Mouse (Mus musculus): ENCODE data around the gene Trim46.

Trim46 gene

DNA sequence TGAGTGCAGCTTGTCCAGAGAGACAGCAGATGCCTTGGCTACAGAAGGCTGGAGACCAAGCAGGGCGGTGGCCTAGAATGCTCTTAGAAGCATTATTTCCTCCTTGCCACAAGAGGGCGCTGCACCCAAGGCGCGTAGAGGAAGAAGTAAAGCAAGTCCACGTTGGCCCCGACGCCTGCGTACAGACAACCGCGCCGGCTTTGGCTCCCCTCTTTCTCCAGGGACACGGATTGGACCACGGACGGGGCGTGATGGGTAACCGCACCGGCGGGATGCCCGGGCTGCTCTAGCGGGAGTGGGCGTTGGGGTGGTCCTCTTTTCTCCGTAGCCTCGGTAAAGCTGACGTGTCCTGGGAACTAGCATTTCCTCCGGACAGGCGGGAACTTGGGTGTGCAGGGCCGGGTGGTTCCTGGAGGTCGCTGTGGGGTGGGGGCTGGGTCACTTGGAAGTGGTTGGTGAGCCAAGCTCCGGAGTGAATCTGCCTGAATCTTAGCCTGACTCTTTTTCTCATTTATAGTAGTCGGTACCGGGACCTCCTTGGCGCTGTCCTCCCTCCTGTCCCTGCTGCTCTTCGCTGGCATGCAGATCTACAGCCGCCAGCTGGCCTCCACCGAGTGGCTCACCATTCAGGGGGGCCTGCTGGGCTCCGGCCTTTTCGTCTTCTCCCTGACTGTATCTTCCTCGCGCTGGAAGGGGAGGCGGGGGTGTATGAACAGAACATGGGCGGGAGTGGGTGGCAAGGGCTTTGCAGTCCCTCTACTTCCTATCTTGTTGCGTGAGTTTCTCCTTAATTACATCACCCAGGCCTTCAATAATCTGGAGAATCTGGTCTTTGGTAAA, at the start of gene Trim46:
TSS of gene Trim46 (minus strand) at position 49 of the 840 bp plus-strand sequence.
- peak; percentile 93 for DNase-seq (ENCODE audit: extremely low read depth, low read depth)

DNA sequence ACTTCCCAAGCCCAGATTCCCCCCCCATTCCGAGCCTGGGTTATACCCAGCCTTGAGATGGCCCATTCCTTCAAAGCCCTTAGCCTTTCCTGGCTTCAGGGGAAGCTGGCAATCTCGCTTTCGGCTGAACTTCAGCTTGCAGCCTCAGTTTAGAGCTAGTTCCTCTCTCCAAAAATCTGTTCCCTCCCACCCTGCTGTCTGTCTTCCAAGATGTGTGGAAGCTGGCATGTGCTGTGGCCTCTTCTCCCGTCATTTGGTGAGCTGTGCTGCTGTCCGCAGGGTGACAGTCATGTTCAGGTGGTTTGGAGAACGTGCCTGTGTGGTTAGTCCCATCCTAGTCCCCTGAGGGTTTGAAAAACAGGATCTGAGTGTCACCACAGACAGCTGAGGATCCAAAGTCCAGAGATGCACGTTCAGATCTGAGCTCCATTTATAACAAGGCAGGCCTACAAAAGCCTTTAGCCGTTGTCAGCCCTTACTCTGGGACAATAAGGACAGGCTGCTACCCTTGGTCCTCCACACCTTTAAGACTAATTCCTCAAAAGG, 49.6 kb upstream of the Trim46 start:
- no peak for DNase-seq (ENCODE audit: extremely low read depth, low read depth)

DNA sequence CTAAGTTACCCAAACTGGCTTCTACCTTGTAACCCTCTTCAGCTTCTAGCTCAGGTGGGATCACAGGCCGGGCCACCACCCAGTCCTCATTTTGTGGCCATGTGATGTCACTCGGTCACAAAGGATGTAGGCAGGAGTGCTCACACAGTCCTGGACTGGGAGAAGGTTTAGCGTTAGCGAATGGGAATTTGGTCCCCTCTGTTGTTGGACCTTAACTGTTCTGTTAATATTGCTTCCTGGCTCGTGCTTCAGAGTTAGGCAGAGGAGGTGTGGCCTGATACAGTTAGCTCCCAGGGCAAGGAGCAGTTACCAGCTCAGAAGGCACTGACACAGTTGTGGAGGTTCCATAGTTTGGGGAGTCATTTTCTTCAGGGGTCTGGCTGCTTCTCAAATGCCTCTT, 48.1 kb upstream of the Trim46 start:
- no peak for DNase-seq (ENCODE audit: extremely low read depth, low read depth)

DNA sequence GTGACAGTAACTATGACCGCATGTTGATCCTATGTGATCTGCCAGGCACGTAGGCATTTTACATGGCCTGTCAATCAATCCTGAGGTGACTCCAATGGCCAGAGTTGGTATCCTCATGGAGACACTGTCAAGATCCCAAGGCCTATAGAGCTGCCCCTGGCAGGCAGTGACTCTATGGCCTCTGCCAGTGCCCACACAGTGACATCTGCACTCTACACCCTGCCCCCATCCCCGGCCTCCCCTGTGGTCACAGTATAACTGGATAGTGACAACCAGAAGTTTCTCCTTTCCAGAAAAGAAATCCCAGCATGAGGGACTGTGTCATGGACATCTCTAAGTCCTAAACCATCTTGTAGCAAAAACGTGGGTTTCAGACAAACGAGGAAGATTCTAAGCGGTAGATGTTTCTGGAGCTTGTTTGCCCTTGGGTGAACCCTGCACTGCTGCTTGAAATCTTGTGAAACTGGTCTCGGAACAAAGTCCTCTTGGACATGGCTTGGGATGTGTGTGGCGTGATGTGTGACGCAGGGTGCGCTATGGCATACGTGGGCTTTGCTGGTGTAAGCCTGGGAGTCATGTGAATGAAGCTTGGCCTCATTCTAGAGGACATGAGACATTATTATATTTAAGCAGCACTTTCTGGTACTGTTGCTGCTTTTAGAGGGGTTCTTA, 47.3 kb upstream of the Trim46 start:
- DNase-seq (ENCODE audit: extremely low read depth, low read depth): no peak

DNA sequence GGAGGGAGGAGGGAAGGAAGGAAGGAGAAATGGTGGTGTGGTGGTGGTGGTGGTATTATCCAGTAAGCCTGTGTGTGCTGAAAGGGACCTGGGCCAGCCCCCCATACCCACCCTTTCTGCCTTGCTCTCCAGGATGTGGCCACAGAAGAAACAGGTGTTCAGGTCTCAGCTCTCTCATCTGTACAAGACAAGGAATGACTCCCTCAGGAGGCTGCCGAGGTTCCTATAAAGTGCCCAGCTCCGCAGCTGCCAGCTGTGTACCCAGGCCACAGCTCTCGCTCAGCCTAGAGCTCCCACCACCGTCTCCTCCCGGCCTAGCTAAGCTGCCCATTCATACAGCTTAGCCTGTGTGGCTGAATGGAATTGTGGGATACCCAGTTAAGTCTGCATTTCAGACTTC, 46.2 kb upstream of the Trim46 start:
- no peak for DNase-seq (ENCODE audit: extremely low read depth, low read depth)

DNA sequence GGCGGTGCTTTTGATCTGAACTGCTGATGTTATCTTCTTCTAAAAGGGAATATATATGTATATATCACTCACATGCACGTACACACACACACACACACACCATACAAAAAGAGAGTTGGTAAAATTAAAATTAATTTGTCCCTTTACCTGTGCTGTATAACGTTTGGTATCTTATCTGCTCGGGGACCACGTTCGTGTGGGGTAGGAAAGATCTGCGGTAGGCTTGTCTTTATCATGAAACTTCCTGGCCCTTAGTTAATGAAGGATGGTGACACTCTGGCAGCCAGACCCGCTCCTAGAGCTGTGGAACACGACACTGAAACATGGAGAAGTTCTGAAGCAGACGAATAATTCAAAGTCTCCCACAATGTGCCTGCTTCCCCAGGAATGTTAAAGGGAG, 45.8 kb upstream of the Trim46 start:
- DNase-seq (ENCODE audit: extremely low read depth, low read depth): no peak

DNA sequence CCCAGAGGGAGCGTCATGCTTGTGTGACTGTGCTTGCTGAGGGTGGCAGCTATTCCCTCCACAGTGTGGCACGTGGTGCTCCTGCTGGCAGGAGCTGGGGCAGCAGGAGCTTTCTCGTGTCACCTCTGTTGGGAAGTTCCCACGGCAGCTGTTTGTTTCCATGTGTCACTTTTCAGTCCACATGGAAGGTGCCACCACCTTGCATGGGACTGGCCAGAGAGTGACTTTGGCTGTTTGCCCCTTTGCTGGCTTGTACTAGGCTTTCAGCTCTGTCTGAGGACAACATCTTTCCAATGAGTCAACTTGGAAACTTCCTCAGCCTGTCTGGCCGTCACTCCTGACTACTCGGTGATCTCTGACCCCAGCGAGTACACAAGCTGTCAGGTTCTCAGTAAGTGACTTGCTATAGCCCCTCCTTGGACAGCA, 42.4 kb upstream of the Trim46 start:
- no peak for DNase-seq (ENCODE audit: extremely low read depth, low read depth)

DNA sequence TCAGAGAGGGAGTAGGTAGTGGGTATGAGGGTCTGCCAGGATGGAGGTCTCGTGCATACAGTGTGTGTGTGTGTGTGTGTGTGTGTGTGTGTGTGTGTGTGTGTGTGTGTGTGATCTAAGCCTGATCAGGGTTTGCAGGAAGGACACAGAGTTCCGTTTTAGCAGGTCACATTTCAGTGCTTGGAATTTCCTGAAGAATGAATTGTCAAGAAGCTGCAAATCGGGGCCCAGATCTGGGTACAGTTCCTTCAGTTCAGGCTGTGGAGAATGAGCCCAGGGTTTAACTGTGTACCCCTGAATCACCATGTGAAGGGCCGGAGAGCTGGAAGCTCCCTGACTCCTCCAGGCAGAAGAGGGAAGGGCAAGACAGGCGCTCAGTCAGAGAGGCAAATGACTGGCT, 41.2 kb upstream of the Trim46 start:
- no peak for DNase-seq (ENCODE audit: extremely low read depth, low read depth)

DNA sequence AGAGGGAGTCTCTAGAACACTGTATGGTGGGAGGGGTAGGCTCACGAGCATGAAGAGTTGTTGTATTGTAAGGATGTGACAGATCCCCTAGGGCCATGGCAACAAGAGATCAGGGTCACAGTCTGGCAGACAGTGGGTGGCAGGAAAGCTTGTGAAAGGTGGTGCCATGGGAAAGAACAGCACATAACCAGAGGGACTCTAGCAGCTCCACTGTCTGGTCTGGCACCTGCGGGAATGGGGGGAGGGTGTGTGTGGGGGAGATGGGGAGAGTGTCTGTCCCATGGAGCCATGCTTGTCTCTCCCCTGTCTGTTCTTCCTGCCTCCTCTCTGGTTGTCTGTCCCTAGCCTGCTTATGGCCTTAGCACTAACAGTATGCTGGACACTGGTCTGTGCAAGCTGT, 39.4 kb upstream of the Trim46 start:
- no peak for DNase-seq (ENCODE audit: extremely low read depth, low read depth)

DNA sequence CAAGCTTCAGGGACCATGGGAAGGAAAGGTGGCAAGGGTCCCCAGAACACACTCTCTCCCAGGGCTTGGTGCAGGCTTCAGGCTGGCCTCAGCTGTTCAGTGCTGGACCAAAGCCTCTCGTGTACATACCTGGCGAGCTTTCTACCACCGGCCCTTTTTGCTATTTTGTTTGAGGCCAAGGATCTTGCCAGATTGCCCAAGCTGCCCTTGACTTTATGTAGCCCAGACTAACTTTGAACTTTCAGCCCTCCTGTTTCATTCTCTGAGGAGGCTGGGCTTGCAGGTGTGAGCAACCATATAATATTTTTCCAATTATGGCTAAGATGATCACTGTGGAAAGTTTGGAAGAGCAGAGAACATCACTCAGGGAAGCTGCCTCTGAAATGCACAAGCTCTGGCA, 38.2 kb upstream of the Trim46 start:
- no peak for DNase-seq (ENCODE audit: extremely low read depth, low read depth)

DNA sequence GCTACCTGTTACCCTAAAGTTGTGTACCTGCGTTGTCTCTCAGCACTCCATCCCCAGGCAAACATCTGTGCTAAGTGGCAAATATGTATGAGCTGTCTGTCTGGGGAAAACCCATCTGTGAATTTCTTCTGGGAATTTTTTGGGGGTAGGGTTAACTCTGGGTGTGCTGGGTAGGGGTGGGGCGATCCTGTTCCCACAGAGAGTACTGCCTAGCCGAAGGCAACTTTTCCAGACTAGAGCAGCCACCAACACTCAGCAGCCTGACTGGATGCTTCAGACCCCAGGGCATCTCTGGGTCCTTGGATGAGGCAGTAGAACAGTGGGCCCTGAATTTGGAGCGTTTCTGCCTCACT, 36.2 kb upstream of the Trim46 start:
- DNase-seq (ENCODE audit: extremely low read depth, low read depth): no peak

DNA sequence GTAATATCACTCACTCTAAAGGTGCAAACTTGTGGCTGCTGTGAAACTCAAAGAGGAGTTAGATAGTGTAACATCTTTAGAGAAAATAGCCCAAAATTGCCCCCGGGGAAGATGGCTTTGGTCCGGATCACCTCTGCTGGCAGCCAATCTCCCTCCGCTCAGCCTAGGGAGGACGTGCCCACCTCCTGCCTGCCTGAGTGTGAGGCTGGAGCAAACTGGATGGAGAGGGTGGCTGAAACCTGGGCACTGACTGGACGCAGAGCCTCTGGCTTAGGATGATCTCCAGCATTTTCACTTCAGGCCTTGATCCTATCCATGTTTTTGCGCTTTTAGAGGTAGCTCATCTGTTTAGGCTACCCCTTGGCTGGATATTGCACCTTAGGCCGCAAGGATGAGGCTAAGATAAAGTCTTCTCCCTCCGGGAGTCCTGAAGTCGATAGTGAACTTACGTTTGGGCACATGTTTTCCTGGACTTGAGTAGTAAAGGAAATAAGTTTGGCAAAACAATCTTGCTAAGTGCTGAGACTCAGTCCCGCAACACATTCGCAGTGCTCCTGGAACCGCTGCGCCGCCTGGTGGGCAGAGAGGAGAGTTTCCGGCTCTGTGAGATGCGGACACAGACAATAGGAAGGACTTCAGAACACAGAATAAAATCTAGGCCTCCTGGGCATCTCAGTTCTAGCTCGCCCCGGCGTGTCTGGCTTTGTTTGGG, 35.6 kb upstream of the Trim46 start:
- DNase-seq (ENCODE audit: extremely low read depth, low read depth): peak; percentile 81

DNA sequence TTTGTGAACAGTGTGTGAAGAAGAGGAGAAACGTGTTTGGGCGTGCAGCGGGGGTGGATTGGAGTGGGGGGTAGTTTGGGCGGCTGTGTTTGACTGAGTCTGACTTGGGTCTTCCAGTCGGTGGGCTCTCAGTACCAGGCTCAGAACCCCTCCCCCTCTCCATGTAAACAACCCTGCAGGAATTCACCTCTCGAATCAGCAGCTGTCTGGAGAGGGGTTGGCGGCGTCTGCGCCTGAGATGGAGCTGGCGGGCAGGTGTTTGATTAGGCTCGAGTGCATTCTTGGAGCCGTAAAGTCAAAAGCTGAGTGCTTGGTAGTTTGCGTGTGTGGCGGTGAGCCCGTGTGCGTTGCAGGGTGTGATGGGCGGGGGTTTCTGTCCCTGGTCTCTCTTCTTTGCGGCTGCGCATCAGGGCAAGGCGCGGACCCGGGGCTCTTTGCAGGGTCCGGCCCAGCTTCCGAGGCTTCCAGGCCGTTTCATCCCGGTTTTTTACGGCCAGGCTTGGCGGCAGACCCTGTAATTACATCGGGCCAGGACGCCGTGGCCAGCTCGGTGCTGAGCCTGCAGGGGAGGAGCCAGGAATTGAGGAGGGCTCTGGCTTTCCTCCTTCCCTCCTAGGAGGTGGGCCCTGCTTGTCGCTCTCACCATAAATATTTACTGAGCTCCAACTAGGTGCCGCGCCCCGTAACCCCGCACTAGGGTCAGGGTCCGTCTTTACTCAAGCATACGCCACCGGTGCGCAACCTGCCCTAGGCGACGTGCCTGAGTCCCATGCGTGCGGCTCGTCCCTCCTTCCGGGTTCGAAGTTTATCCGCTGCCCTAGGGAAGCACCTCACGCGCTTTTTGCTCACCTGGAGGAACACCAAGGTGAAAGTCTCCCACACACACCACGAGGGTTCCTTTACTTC, 34.8 kb upstream of the Trim46 start, which contains the start of gene Efna1:
TSS of gene Efna1 (minus strand) at position 537 of the 906 bp plus-strand sequence.
- no peak for DNase-seq (ENCODE audit: extremely low read depth, low read depth)

DNA sequence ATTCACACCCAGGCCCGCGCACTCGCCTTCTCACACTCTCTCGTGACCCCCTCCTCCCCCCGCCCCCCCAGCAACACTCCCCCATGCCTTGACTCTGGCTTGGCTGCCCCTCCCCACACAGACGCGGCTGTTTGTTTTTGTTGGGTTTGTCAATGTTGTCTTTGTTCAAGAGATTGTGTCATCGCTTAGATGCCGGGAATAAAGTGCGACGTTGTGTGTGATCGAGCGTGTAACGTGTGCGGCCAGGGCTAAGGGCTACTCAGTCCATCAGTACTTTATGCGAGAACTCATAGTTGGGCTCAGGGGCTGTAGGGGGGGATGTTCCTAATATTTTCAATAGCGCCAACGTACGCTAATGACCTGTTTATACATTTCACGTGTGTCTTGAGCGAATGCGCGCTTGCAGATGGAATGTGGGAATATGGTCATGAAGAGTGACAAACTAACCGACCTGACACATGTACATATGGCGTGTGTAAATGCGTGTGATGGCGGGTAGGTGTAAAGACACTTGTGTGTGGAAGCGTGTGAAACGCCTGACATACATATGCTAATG, 34.0 kb upstream of the Trim46 start:
- DNase-seq (ENCODE audit: extremely low read depth, low read depth): no peak

DNA sequence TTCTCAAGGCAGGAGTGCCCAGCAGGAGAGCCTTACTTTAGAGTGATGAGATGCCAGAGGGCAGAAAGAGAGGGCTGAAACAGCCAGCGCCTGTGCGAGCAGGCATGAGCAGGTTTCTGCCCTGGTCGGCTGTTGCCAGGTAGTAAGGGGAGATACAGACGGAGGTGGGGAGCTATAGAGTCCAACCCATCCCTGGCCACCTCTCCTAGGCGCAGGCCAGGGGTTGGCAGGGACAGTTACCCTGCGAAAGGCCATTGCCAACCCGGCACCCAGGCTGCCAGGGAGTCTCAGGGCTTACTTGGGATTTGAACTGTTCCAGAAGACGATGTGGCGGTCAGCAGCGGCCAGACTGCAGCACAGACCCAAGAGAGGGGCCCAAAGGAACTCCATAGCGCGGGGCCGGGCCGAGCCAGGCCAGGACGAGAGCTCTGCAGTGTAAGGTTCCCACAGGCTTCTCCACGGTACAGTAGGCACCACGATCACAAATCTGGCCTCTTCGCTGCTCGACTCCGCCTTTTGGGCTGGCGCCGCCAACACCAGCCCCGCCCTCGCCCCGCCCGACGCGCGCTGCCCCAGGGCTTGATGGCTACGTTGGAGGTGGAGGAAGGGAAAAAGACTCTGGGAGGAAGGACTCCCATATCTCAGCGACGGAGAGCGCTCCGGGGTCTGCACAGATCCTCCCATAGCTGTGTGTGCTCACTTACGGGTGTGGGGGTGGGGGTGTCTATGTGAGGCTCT, 33.2 kb upstream of the Trim46 start:
- no peak for DNase-seq (ENCODE audit: extremely low read depth, low read depth)

DNA sequence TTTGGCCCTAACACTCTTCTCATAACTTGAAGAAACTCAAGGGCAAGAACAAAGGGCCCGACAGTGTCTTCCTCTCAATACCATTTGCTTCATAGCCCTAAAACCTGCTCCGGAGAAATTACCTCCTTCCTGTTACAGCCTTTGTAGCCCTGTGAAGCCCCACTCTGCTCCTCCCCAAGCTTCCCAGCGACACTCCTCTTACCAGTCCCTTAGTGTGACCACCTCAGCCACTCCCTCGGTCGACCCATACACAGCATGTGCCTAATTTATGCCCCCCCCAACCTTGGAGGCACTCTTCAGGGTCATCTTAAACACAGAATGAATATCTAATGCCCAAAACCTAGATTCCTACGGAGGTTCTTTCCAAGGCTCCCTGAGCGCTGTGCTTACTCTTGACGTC, 32.5 kb upstream of the Trim46 start:
- no peak for DNase-seq (ENCODE audit: extremely low read depth, low read depth)

DNA sequence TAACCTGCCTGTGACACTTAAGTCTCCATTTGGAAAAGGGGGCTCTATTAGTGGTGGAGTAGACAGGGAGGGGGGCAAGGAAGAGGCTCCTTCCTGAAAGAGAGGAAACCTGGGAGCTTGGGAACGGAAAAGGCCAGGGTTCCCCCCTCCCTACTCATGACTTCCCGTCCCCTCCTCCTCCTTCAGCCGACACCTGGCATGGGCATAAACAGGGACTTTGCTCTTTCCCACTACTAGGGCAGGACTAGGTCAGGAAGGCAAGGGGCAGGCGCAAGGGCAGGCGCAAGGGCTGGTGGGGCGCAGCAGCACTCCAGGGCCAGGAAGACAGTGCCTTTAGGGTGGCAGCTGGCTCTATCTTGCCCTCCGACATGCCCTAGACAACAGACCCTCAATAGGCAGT, 32.0 kb upstream of the Trim46 start:
- DNase-seq (ENCODE audit: extremely low read depth, low read depth): no peak

DNA sequence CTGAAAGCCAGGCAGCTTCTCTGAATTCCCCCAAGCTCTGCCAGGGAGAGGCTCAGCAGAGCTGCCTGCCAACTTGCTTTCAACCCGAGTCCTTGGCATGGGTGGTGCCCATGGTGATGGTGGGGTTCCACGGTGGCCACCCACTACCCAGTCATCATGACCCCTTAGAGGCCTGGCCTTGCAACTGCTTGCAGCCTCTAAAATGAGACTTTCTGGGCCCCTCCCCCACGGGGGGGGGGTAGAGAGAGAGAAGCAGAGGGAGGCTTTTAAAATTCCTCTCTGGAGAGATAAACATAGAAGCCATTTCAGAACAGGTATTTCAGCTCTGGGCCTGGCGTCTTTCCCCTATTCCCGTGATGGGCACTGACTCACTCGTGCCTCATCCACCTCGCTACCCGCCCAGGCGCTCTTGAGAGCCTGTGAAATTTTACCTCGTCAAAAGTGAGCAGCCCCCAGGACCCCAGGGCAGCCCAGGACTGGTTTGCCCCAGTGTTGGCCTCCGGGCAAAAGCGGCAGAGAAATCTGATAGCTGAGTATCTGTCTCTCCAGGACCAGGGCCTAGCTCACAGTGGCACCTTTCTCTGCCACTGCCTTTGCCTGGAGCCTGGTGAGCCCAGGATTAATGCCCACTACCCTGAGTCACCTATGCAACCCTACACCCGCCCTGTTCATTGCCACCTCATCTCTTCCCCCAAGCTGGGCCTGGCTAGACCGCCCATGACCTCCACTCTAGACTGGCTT, 31.3 kb upstream of the Trim46 start:
- DNase-seq (ENCODE audit: extremely low read depth, low read depth): no peak

DNA sequence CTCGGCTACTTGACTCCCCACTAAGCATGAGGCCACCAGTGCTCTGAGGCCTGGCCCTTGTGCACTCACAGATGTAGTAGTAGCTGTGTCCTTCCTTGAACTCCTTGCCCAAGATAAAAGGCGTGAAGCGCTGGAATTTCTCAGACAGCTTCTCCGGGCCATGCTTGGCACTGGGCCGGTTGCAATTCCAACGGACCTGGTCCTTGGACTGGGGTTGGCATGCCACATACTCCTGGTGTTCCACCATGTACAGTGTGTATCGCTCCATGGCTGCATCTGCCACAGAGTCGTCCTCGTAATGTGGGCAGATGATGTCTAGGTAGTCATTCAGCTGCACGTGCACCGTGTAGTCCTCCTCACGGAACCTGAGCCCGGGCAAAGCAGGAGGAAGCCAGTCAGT, 30.0 kb upstream of the Trim46 start:
- DNase-seq (ENCODE audit: extremely low read depth, low read depth): no peak

All from MEL-GATA-1-ER (cell line).